Mouse (Mus musculus) MEL-GATA-1-ER (cell line): ENCODE measurements around the gene Tmem202.

Experiments used
- DNase-seq: peaks from one replicate; pipeline ENCODE4 v3.0.0-alpha.2; 2012; ENCODE audit warnings: low read depth; ENCODE audit errors: extremely low read depth

Gene Tmem202

GRCm38 (mm10) chr9:59533889-59534288 is 5.8 kb downstream of the Tmem202 start:
- no peak for DNase-seq

- DNase-seq: no peak
These were observed 6.2 kb downstream of the Tmem202 start for GRCm38 (mm10) chr9:59533422-59533821.

GRCm38 (mm10) chr9:59531645-59532044 is 8.0 kb downstream of the Tmem202 start:
- no peak for DNase-seq

- no peak for DNase-seq
These were observed 11.4 kb downstream of the Tmem202 start for GRCm38 (mm10) chr9:59528274-59528673.

DNA sequence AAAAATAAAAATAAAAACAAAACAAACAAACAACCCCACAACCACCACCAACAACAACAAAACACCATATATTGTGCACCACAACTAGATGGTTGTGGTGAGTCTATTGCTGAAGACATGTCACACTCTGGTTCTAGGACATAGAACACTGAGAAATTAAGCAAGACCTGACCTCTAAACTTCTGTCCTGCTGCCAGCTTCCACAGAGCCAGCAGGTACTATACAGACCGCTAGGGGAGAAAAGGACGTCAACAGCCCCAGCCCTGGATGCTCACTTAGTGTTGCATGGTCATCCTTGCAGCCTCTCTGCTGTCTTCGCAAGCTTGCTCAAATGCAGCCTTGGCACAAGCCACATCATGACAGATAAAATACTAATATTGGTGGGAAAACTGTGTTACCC is 12.1 kb downstream of the Tmem202 start:
- DNase-seq: no peak

DNA sequence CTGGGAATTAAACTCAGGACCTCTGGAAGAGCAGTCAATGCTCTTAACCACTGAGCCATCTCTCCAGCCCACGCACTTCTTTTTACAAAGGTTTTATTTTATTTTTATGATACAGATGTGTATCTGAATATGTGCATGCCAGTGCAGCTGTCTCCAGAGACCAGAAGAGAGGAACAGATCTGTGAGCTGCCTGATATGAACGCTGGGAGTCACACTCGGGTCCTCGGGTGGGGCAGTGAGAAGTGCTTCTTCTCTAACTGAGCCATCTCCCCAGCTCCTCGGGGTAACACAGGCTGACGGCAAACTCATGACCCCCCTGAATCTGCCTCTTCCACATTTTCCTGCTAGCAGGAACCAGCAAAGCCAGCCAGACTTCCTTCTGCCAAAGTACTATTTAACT is 12.9 kb downstream of the Tmem202 start:
- no peak for DNase-seq

- DNase-seq: peak; percentile 27
These were observed 16.7 kb downstream of the Tmem202 start for GRCm38 (mm10) chr9:59522906-59523305.

DNA sequence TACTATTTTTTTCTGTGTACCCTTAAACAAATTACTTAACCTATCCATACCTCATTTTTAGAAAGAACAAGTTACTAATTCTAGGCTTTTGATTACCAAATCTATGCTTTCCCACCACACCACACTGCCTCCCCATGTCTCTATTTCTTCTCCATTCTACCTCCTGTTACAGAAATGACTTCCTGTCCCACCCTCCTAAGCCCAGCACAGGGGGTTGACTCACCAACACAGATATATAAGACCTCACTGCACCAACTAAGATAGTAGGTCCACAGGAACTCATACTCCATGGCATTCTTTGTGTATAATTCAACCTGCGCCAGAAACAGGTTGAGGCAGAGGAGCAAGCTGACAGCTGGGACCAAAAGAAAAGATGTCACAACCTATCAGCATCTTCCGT is 20.3 kb downstream of the Tmem202 start:
- DNase-seq: no peak

- DNase-seq: no peak
These were observed 20.7 kb downstream of the Tmem202 start for GRCm38 (mm10) chr9:59518976-59519375.

DNA sequence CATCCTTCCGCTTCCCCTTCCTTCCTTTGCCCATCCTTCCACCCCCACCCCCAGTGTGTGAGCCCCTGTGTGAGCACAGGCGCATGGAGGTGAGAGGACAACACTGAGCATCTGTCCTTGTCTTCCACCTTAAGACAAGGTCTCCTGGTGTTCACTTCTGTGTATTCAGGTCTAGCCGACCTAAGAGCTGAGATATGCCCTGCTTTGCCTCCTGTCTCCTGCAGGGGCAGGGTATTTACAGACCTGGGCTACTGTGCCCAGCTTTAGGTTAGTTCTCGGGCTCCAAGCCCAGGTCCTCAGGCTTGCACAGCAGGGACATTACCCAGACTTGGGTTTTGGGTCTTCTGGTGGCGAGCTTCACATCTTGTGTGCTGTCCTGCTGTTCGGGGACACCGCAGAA is 22.5 kb downstream of the Tmem202 start:
- DNase-seq: no peak

- peak; percentile 9 for DNase-seq
These were observed 24.6 kb downstream of the Tmem202 start for GRCm38 (mm10) chr9:59515069-59515468.

- DNase-seq: no peak
These were observed 27.3 kb downstream of the Tmem202 start for GRCm38 (mm10) chr9:59512381-59512780.

- DNase-seq: no peak
These were observed 31.5 kb downstream of the Tmem202 start for GRCm38 (mm10) chr9:59508146-59508545.

GRCm38 (mm10) chr9:59487331-59487730 is 52.3 kb downstream of the Tmem202 start:
- DNase-seq: peak; percentile 30

DNA sequence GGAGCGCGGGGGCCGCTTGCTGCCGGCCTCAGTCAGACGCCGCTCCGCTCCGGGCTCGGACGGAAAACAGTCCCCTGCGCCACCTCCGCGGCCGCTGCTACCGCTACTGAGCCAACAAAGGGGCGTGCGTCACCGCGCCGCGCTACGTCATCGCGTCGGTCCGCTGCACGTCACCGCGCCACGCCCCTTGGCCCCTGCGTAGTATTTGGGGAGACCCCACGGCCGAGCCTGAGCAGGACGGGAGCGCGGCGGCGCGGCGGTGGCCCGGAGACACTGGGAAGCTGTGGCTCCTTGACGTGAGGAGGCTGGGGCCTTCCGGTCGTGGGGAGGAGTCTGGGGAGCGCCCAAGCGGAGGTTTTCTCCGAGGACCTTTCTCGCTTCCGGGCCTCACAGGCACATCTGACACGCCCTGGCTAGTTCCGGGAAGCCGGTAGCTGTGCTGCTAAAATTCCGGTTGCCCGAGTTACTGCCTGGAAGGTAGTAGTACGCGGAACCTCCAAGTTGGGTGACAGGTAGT is 53.0 kb downstream of the Tmem202 start, which contains the start of gene Arih1:
TSS of gene Arih1 (minus strand) at position 70 of the 517 bp plus-strand sequence.
- DNase-seq: peak; percentile 92

DNA sequence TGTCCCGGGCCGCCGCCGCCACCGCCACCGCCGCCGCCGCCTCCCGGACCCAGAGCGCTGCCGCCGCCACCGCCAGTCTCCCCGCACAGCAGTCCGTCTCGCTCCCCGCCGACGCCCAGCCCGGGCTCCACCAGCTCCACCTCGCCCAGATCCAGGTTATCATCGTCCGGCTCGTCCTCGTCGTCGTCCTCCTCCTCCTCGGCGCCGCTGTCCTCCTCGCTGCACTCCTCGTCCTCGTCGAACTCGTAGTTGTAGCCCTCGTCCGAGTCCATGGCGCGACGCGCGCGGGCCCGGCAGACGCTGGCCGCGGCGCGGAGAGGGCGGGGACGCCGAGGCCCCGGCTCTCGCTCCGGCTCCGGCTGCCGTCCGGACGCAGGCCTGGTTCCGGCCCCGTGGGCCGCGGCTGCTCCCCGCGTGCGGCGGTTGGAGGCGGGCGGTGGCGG is 53.5 kb downstream of the Tmem202 start:
- DNase-seq: no peak

DNA sequence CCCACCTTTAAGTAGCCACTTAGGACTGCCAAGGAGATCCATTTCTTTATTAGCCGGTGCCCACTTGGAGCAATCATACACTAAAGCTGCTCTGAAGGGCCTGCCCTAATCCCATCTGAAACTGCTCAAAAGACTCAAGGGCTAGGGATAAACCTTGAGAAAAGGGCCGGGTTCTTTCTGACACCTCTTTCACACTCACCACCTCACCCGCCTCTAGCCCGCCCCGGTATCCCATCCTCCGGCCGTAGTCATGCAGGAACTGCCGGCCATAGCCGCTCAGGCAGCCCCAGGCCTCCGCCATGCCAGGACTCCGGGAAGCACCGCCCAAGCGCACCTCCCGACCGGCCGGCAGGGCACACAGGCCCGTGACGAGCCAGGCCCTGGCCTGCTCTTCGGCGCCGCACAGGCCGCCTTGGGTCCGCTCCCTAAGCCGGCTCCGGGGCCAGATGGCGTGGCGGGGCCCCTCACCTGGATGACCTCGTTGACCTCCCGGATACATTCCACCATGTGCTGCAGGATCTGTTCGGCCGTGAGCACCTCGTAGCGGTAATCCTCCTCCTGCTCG is 54.1 kb downstream of the Tmem202 start:
- no peak for DNase-seq

- DNase-seq: no peak
These were observed 54.9 kb downstream of the Tmem202 start for GRCm38 (mm10) chr9:59484760-59485159.

- DNase-seq: peak; percentile 67
These were observed 57.2 kb downstream of the Tmem202 start for GRCm38 (mm10) chr9:59482419-59482818.

GRCm38 (mm10) chr9:59476617-59477016 is 63.0 kb downstream of the Tmem202 start:
- DNase-seq: no peak

DNA sequence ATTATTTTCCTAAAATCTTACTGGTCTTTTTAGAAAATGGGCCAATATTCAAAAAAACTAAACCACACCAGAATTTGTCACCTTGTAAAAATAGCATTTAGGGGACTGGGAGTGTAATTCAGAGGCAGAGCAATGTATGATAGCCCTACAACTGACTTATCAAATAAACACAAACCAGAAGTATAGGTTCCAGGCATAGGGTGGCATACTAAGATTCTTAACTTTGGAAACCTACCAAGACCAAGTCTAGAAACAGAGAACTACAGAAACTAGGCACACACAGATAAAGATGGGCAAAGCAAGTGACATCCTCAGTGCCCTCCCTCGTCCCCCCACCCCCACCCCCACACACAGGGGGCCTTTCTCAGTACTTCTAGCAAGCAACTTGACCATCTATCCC is 64.8 kb downstream of the Tmem202 start:
- no peak for DNase-seq

- no peak for DNase-seq
These were observed 66.5 kb downstream of the Tmem202 start for GRCm38 (mm10) chr9:59473171-59473570.

DNA sequence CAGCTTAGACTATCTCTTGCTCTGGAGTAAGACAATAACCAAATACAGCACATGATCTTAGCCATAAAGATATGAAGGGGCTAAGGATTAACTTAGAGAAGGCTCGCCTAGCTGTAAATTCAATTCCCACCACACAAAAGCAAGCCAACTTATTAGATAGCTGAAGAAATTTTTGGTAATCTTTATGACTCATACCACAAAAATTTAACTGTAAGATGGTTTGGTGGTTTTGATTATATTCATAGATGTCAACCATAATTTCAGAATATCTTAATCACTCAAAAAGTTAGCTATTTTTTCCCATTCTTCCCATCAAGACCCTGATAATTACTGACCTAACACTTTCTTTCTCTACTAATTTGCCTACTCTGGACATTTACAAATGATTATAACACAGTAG is 70.2 kb downstream of the Tmem202 start:
- DNase-seq: no peak
